Mouse (Mus musculus): Measurements from ENCODE around the gene Hnrnpr.

Hnrnpr gene

GRCm38 (mm10) chr4:136308355-136308754, 2.4 kb upstream of the Hnrnpr start:
- no peak for DNase-seq (ENCODE audit: low read depth, low spot score)

- DNase-seq (ENCODE audit: low read depth, low spot score) = no peak
These were observed 962 bp upstream of the Hnrnpr start for GRCm38 (mm10) chr4:136309780-136310179.

GRCm38 (mm10) chr4:136311042-136311999, 579 bp downstream of the Hnrnpr start:
- DNase-seq (ENCODE audit: low read depth, low spot score) = no peak

GRCm38 (mm10) chr4:136312616-136313015, 1.9 kb downstream of the Hnrnpr start:
- no peak for DNase-seq (ENCODE audit: low read depth, low spot score)

- DNase-seq (ENCODE audit: low read depth, low spot score) = no peak
These were observed 6.9 kb downstream of the Hnrnpr start for GRCm38 (mm10) chr4:136317667-136318066.

- DNase-seq (ENCODE audit: low read depth, low spot score) = no peak
These were observed 9.3 kb downstream of the Hnrnpr start for GRCm38 (mm10) chr4:136320016-136320415.

GRCm38 (mm10) chr4:136324226-136324625, 13.5 kb downstream of the Hnrnpr start:
- DNase-seq (ENCODE audit: low read depth, low spot score) = no peak

- DNase-seq (ENCODE audit: low read depth, low spot score) = no peak
These were observed 16.5 kb downstream of the Hnrnpr start for GRCm38 (mm10) chr4:136327238-136327637.

- no peak for DNase-seq (ENCODE audit: low read depth, low spot score)
These were observed 17.4 kb downstream of the Hnrnpr start for GRCm38 (mm10) chr4:136328115-136328514.

GRCm38 (mm10) chr4:136331709-136332108, 21.0 kb downstream of the Hnrnpr start:
- DNase-seq (ENCODE audit: low read depth, low spot score) = no peak

- no peak for DNase-seq (ENCODE audit: low read depth, low spot score)
These were observed 22.4 kb downstream of the Hnrnpr start for GRCm38 (mm10) chr4:136333191-136333590.

- no peak for DNase-seq (ENCODE audit: low read depth, low spot score)
These were observed 24.3 kb downstream of the Hnrnpr start for GRCm38 (mm10) chr4:136335065-136335464.

GRCm38 (mm10) chr4:136337129-136337528, 26.4 kb downstream of the Hnrnpr start:
- no peak for DNase-seq (ENCODE audit: low read depth, low spot score)

GRCm38 (mm10) chr4:136349616-136350015, 38.9 kb downstream of the Hnrnpr start:
- DNase-seq (ENCODE audit: low read depth, low spot score) = no peak

- no peak for DNase-seq (ENCODE audit: low read depth, low spot score)
These were observed 46.3 kb downstream of the Hnrnpr start for GRCm38 (mm10) chr4:136357026-136357425.

- no peak for DNase-seq (ENCODE audit: low read depth, low spot score)
These were observed 46.7 kb downstream of the Hnrnpr start for GRCm38 (mm10) chr4:136357429-136357828.

- peak; percentile 21 for DNase-seq (ENCODE audit: low read depth, low spot score)
These were observed 57.1 kb downstream of the Hnrnpr start for GRCm38 (mm10) chr4:136367856-136368255.

- peak; percentile 46 for DNase-seq (ENCODE audit: low read depth, low spot score)
These were observed 59.0 kb downstream of the Hnrnpr start for GRCm38 (mm10) chr4:136369727-136370126.

- peak; percentile 50 for DNase-seq (ENCODE audit: low read depth, low spot score)
These were observed 62.9 kb downstream of the Hnrnpr start for GRCm38 (mm10) chr4:136373494-136374181.

GRCm38 (mm10) chr4:136377001-136377400, 66.3 kb downstream of the Hnrnpr start:
- no peak for DNase-seq (ENCODE audit: low read depth, low spot score)

- DNase-seq (ENCODE audit: low read depth, low spot score) = no peak
These were observed 72.3 kb downstream of the Hnrnpr start for GRCm38 (mm10) chr4:136383052-136383451.

GRCm38 (mm10) chr4:136383839-136384238, 73.1 kb downstream of the Hnrnpr start:
- no peak for DNase-seq (ENCODE audit: low read depth, low spot score)

- DNase-seq (ENCODE audit: low read depth, low spot score) = no peak
These were observed 76.5 kb downstream of the Hnrnpr start for GRCm38 (mm10) chr4:136387261-136387660.

Data from telencephalon, adult 2 months (tissue).